Mouse (Mus musculus) forebrain, postnatal 0 days (tissue): ENCODE data around the gene Papss2. TPM values are rescaled to one million over a fixed set of nuclear protein-coding genes. Genes with fewer than 3 reads are reported as not detected.

Experiments used
- ATAC-seq: fragments of 200-750 bp; cut with Nextera tagmentation; 2 replicates; pipeline ENCODE4 v1.8.0; 2017; ENCODE audit warnings: mild to moderate bottlenecking, moderate library complexity
- DNase-seq: peaks from one replicate; pipeline ENCODE4 v3.0.0-alpha.2; 2015
- H3K27ac ChIP-seq: fragments of 300-500 bp; sonication (generic); 2 replicates; pipeline ENCODE4 v1.5.1; 2014; ENCODE audit warnings: low read depth, mild to moderate bottlenecking, antibody characterized with exemption, low read length, moderate library complexity, mixed read lengths
- H3K27me3 ChIP-seq: fragments of 300-500 bp; sonication (generic); 2 replicates; pipeline ENCODE4 v1.6.1; 2014; ENCODE audit warnings: mild to moderate bottlenecking, low read length, mixed read lengths; ENCODE audit not compliant: insufficient read depth
- H3K36me3 ChIP-seq: fragments of 300-500 bp; sonication (generic); 2 replicates; pipeline ENCODE4 v1.6.1; 2014; ENCODE audit warnings: mild to moderate bottlenecking, moderate library complexity; ENCODE audit not compliant: insufficient read depth
- H3K4me1 ChIP-seq: fragments of 300-500 bp; sonication (generic); 2 replicates; pipeline ENCODE4 v1.6.1; 2014; ENCODE audit warnings: antibody characterized with exemption; ENCODE audit not compliant: insufficient read depth
- H3K4me2 ChIP-seq: fragments of 300-500 bp; sonication (generic); 2 replicates; pipeline ENCODE4 v1.6.1; 2014; ENCODE audit warnings: low read depth, mild to moderate bottlenecking, moderate library complexity
- H3K4me3 ChIP-seq: fragments of 300-500 bp; sonication (generic); 2 replicates; pipeline ENCODE4 v1.5.1; 2014; ENCODE audit warnings: low read depth, low read length, mixed read lengths
- H3K9ac ChIP-seq: fragments of 300-500 bp; sonication (generic); 2 replicates; pipeline ENCODE4 v1.6.1; 2014; ENCODE audit warnings: mild to moderate bottlenecking
- H3K9me3 ChIP-seq: fragments of 300-500 bp; sonication (generic); 2 replicates; pipeline ENCODE4 v1.6.1; 2016; ENCODE audit warnings: low read length
- CTCF ChIP-seq: sonication (generic); IDR thresholded peaks from 2 replicates; pipeline ENCODE4 v1.5.1; 2016; ENCODE audit warnings: antibody characterized with exemption, control low read depth, low read depth
- WGBS: fragments of 180-500 bp; shearing (Covaris S2); extraction: QIAGEN DNeasy Blood & Tissue Kit; methylation state at CpG from one replicate; pipeline ENCODE4 v1.1.7; 2014; 5-methylcytosine and 5-hydroxymethylcytosine counted together
- polyA plus RNA-seq: library from polyadenylated mRNA; unstranded; fragments of >200 nt; fragmentation: Nextera tagmentation; extraction: Ambion mirVana; gene quantifications from 2 replicates; pipeline ENCODE4 v1.2.1, GENCODE M21; 2015
- total RNA-seq: library from RNA; depleted of rRNA; stranded (reverse); fragments of >200 nt; gene quantifications from 2 replicates; pipeline ENCODE4 v1.2.3, GENCODE M21; 2014

Gene Papss2
- total and polyA plus RNA-seq, 2 experiments from 2014 or later, result 1.2 to 3.8 TPM

- WGBS, result 87% methylated on average over 7 of the region's 7 CpGs
- ATAC-seq (no peak), DNase-seq (no peak)
- Histone ChIP-seq H3K4me3 (no peak overlapping the region), H3K4me2 (no peak overlapping the region), H3K9me3 (no peaks in the 10 kb centered on the region), H3K9ac (no peak overlapping the region), H3K36me3 (no peaks in the 10 kb centered on the region), H3K27me3 (no peaks in the 10 kb centered on the region), H3K4me1 (no peaks in the 10 kb centered on the region), H3K27ac (no peak overlapping the region)
- no peak for TF ChIP-seq CTCF
Measured at GRCm38 (mm10) chr19:32641535-32641934, 45.9 kb downstream of the Papss2 start.

GRCm38 (mm10) chr19:32641995-32642394, 46.4 kb downstream of the Papss2 start:
- ATAC-seq (peak; percentile 43; the same call in 1 of the 2 replicates), DNase-seq (no peak)
- H3K4me1 ChIP-seq, result no peaks in the 10 kb centered on the region
- no peak overlapping the region for H3K4me2 ChIP-seq
- TF ChIP-seq CTCF, result no peak
- H3K9me3 ChIP-seq, result no peaks in the 10 kb centered on the region
- WGBS, result 29% methylated on average over 8 of the region's 8 CpGs
- no peak overlapping the region for H3K27ac ChIP-seq
- H3K27me3 ChIP-seq, result no peaks in the 10 kb centered on the region
- H3K36me3 ChIP-seq, result no peaks in the 10 kb centered on the region
- H3K4me3 ChIP-seq, result no peak overlapping the region
- no peak overlapping the region for H3K9ac ChIP-seq

GRCm38 (mm10) chr19:32643642-32644041, 48.1 kb downstream of the Papss2 start:
- no peak overlapping the region for H3K27ac ChIP-seq
- no peak overlapping the region for H3K4me3 ChIP-seq
- no peaks in the 10 kb centered on the region for H3K36me3 ChIP-seq
- no peaks in the 10 kb centered on the region for H3K4me1 ChIP-seq
- DNase-seq, result no peak
- TF ChIP-seq CTCF, result no peak
- no peaks in the 10 kb centered on the region for H3K9me3 ChIP-seq
- ATAC-seq, result no peak
- 94% methylated on average over 3 of the region's 3 CpGs for WGBS
- H3K27me3 ChIP-seq, result no peaks in the 10 kb centered on the region
- H3K9ac ChIP-seq, result no peak overlapping the region
- no peak overlapping the region for H3K4me2 ChIP-seq

GRCm38 (mm10) chr19:32645939-32646338, 50.3 kb downstream of the Papss2 start:
- Histone ChIP-seq H3K4me1 (no peaks in the 10 kb centered on the region), H3K36me3 (no peaks in the 10 kb centered on the region), H3K4me2 (no peak overlapping the region), H3K27me3 (no peaks in the 10 kb centered on the region), H3K4me3 (no peak overlapping the region), H3K27ac (no peak overlapping the region), H3K9ac (no peak overlapping the region), H3K9me3 (no peaks in the 10 kb centered on the region)
- TF ChIP-seq CTCF, result no peak
- ATAC-seq (no peak), DNase-seq (no peak)
- 83% methylated on average over 7 of the region's 7 CpGs for WGBS

GRCm38 (mm10) chr19:32646382-32646781, 50.8 kb downstream of the Papss2 start:
- no peak for ATAC-seq
- DNase-seq, result no peak
- H3K9me3 ChIP-seq, result no peaks in the 10 kb centered on the region
- no peak overlapping the region for H3K27ac ChIP-seq
- H3K4me3 ChIP-seq, result no peak overlapping the region
- no peaks in the 10 kb centered on the region for H3K4me1 ChIP-seq
- 84% methylated on average over 3 of the region's 3 CpGs for WGBS
- H3K36me3 ChIP-seq, result no peaks in the 10 kb centered on the region
- H3K9ac ChIP-seq, result no peak overlapping the region
- TF ChIP-seq CTCF, result no peak
- H3K4me2 ChIP-seq, result no peak overlapping the region
- no peaks in the 10 kb centered on the region for H3K27me3 ChIP-seq

- Histone ChIP-seq H3K4me2 (no peak overlapping the region), H3K36me3 (no peaks in the 10 kb centered on the region), H3K4me3 (no peak overlapping the region), H3K4me1 (no peaks in the 10 kb centered on the region), H3K27ac (no peak overlapping the region), H3K9me3 (no peaks in the 10 kb centered on the region), H3K27me3 (no peaks in the 10 kb centered on the region), H3K9ac (no peak overlapping the region)
- TF ChIP-seq CTCF, result no peak
- peak; percentile 51 for ATAC-seq
- 20% methylated on average over 10 of the region's 10 CpGs for WGBS
- peak; percentile 8 for DNase-seq
Measured at GRCm38 (mm10) chr19:32648019-32648571, 52.5 kb downstream of the Papss2 start.

GRCm38 (mm10) chr19:32651046-32651445, 55.5 kb downstream of the Papss2 start:
- ATAC-seq (no peak), DNase-seq (no peak)
- no peak overlapping the region for H3K9ac ChIP-seq
- TF ChIP-seq CTCF, result no peak
- no peaks in the 10 kb centered on the region for H3K36me3 ChIP-seq
- H3K4me2 ChIP-seq, result no peak overlapping the region
- H3K27ac ChIP-seq, result no peak overlapping the region
- WGBS, result 79% methylated on average over 5 of the region's 5 CpGs
- no peaks in the 10 kb centered on the region for H3K27me3 ChIP-seq
- no peak overlapping the region for H3K4me3 ChIP-seq
- H3K9me3 ChIP-seq, result no peaks in the 10 kb centered on the region
- H3K4me1 ChIP-seq, result no peaks in the 10 kb centered on the region
